Mouse (Mus musculus) cerebellum, adult 9-10 months (tissue): ENCODE data around the gene Pir.
A peak's percentile ranks its signal among the peaks of the same experiment; 100 is the strongest.

Source experiments
- DNase-seq: peaks from one replicate; pipeline ENCODE4 v3.0.0; 2022

The Pir gene

GRCm38 (mm10) chrX:164345359-164345938 lies 76.3 kb downstream of the Pir start:
- DNase-seq, result no peak

GRCm38 (mm10) chrX:164348937-164349336 lies 79.8 kb downstream of the Pir start:
- no peak for DNase-seq

GRCm38 (mm10) chrX:164365153-164365865 lies 96.1 kb downstream of the Pir start:
- no peak for DNase-seq

- DNase-seq, result no peak
These were observed 101.4 kb downstream of the Pir start for GRCm38 (mm10) chrX:164370576-164370975.

- no peak for DNase-seq
These were observed 103.9 kb downstream of the Pir start, which contains the start of gene Vegfd for GRCm38 (mm10) chrX:164373081-164373480. Gene Vegfd, plus strand, starts transcription at chrX:164373378.

- DNase-seq, result no peak
These were observed 105.4 kb downstream of the Pir start for GRCm38 (mm10) chrX:164374586-164374985.

- no peak for DNase-seq
These were observed 110.5 kb downstream of the Pir start for GRCm38 (mm10) chrX:164379721-164380120.

GRCm38 (mm10) chrX:164381618-164382408 lies 112.6 kb downstream of the Pir start:
- DNase-seq, result peak; percentile 27

GRCm38 (mm10) chrX:164394091-164394490 lies 124.9 kb downstream of the Pir start:
- no peak for DNase-seq

- no peak for DNase-seq
These were observed 129.3 kb downstream of the Pir start for GRCm38 (mm10) chrX:164398456-164398855.

GRCm38 (mm10) chrX:164405080-164405649 lies 136.0 kb downstream of the Pir start:
- no peak for DNase-seq

- DNase-seq, result no peak
These were observed 137.2 kb downstream of the Pir start for GRCm38 (mm10) chrX:164406133-164407022.

GRCm38 (mm10) chrX:164408301-164408927 lies 139.2 kb downstream of the Pir start:
- no peak for DNase-seq

- no peak for DNase-seq
These were observed 141.4 kb downstream of the Pir start for GRCm38 (mm10) chrX:164410562-164410961.

GRCm38 (mm10) chrX:164416803-164417202 lies 147.6 kb downstream of the Pir start:
- DNase-seq, result no peak

- no peak for DNase-seq
These were observed 148.8 kb downstream of the Pir start for GRCm38 (mm10) chrX:164418008-164418407.

- DNase-seq, result peak; percentile 96
These were observed 150.3 kb downstream of the Pir start, which contains the start of gene Piga for GRCm38 (mm10) chrX:164419471-164419939. Gene Piga, plus strand, starts transcription at chrX:164419787.

- DNase-seq, result no peak
These were observed 150.8 kb downstream of the Pir start for GRCm38 (mm10) chrX:164419955-164420354.

- DNase-seq, result no peak
These were observed 151.3 kb downstream of the Pir start for GRCm38 (mm10) chrX:164420518-164420917.
